Mouse (Mus musculus): ENCODE data around the gene Arhgef25. TPM values are rescaled to one million over a fixed set of nuclear protein-coding genes. Genes with fewer than 3 reads are reported as not detected.

Arhgef25 gene
- total RNA-seq, 2 experiments from 2014 or later, result 395 to 408 TPM

DNA sequence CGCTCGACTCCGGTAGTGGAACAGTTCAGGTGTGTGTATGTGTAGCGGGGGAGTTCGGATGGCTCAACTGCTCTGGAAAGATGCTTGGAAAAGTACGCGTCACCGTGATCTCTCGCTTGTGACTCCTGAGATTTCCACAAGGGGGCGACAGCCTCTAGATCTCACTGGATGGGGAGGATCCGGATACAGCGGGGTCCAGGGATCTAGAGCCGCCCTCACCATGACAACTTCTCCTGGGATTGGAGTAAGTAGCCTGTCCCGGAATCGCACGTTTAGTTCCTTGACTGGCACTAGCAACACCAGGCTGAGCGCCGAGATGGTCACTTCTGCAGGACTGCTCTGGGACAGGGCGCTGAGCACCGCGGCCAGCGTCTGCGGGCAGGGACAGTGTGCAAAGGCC lies 12.2 kb downstream of the Arhgef25 start:
- Histone ChIP-seq H3K27ac (peak overlapping the region; percentile 89), H3K4me3 (peak overlapping the region; percentile 62)
- peak; percentile 77 to 84 for DNase-seq (ENCODE audit: low spot score in 2 of 2)
- peak; percentile 94 for TF ChIP-seq CTCF (conservative IDR thresholded peaks at IDR 0.05)

DNA sequence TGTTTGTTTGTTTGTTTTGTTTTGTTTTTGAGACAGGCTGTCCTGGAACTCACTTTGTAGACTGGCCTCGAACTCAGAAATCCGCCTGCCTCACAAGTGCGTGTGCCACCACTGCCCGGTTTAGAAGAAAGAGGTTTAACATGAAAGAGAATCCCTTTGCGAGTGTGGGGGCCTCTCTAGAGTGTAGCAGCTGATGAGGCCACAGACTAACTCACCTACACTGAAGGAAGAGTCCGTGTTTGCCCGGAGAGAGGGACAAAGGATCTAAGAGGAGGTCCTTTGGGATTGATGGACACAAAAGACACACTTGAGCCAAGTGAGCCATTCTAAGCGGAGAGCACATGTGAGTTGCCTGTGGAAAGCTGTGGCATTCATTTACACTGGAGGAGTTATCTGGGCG lies 12.6 kb downstream of the Arhgef25 start:
- peak overlapping the region; percentile 23; the same call in 1 of the 2 replicates for H3K27ac ChIP-seq
- DNase-seq (ENCODE audit: low spot score in 2 of 2), result no peak
- H3K4me3 ChIP-seq, result no peak overlapping the region
- no peak for TF ChIP-seq CTCF (conservative IDR thresholded peaks at IDR 0.05)

DNA sequence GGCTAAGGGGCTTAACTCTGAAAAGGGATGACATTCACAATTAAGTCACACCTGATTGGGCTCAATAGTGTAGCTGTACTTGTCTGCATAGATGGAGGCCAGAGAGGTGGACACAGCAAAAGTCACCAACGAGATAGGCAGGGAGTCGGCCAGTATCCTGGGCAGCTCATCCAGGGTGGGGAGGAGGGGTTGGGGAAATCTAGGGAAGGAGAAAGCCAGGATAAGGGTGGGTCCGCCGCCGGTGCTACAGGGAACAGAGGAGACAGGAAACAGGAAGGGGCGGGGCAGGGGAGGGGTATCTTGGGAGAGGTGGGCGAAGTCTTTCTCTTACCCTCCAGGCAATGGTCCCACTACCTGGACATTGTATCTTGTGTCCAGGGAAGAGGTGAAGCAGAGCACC lies 13.1 kb downstream of the Arhgef25 start:
- H3K27ac ChIP-seq, result no peak overlapping the region
- no peak for DNase-seq (ENCODE audit: low spot score in 2 of 2)
- no peak for TF ChIP-seq CTCF (conservative IDR thresholded peaks at IDR 0.05)
- no peak overlapping the region for H3K4me3 ChIP-seq

DNA sequence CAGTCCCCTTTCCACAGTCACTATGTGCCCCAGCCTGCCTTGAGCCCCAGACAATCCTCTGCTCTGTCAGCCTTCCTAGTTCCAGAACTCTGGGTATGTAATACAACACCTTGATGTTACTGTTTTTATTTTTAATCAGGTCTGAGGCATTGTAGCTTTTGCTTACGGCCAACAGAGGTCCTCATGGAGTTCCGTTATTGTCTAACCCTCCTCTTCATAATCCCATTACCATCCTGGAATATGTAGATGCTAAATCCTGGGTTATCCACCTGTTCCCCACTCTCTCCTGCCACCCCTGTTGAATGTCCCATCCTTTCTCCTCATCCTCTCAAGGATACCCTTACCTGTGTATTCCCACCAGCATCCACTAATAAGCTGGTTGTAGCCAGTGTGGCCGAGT lies 13.7 kb downstream of the Arhgef25 start:
- peak; percentile 64 for TF ChIP-seq CTCF (conservative IDR thresholded peaks at IDR 0.05)
- no peak overlapping the region for H3K4me3 ChIP-seq
- DNase-seq (ENCODE audit: low spot score in 2 of 2), result no peak
- no peak overlapping the region for H3K27ac ChIP-seq

DNA sequence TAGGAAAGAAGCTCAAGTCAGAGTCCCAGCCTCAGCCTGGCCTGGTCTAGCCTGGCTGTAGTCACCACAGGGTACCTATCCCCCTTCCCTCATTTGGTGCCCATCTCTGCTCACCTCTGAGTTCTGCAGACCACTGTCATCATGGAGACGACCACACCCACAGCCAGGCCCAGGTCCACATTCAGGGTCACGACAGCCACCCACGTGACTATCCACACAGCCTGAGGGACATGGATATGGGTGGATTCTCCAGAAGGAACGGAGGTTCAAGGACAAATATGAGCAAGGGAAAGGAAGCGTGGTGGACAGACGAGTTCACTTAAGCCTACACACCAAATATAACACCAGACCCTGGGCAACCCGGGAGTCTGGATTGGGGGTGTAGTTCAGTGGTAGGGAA lies 15.7 kb downstream of the Arhgef25 start:
- DNase-seq (ENCODE audit: low spot score in 2 of 2), result no peak
- H3K4me3 ChIP-seq, result no peak overlapping the region
- no peak overlapping the region for H3K27ac ChIP-seq
- TF ChIP-seq CTCF (conservative IDR thresholded peaks at IDR 0.05), result no peak

DNA sequence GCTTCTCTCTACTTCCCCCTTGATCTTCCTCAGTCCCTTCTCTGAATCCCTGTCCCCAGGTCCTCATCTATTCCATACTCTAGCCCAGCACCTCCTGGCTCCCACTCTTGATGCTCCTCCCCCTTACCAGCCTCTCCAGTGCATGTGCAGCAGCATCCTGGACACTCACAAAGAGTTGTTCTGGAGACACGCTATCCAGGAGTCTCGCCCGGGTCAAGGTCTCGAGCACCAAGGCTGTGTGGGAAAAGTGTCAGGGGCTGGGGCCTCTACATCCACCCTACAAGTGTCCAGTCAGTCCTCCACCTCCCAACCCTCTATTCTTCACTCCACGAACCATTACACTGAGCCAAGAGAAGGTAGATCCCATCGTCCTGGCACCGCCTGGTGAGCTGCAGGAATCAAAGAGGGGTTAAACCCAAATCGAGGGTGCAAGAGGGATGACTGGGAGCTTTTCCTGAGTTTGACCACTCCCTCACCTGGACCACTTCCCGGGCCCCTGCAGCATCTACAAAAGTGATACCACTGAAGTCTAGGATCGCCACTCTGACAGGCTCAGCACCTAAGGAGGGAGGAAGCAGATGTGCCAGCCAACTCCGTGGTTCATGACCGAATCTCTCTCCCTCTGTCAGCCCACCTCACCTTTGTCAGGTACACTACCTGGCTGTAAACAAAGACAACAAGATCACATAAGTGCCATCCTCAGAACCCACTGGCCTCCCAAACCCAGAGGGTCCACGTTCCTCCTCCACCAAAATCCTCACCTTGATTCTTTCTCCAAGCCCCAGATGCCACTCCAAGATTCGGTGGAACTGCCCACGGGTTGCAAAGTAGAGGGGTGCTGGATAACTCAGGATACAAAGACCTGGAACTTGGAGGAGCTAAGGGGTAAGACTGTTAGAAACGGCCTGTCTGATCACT lies 16.5 kb downstream of the Arhgef25 start:
- Histone ChIP-seq H3K27ac (no peak overlapping the region), H3K4me3 (no peak overlapping the region)
- DNase-seq (ENCODE audit: low spot score in 2 of 2), result no peak
- no peak for TF ChIP-seq CTCF (conservative IDR thresholded peaks at IDR 0.05)

DNA sequence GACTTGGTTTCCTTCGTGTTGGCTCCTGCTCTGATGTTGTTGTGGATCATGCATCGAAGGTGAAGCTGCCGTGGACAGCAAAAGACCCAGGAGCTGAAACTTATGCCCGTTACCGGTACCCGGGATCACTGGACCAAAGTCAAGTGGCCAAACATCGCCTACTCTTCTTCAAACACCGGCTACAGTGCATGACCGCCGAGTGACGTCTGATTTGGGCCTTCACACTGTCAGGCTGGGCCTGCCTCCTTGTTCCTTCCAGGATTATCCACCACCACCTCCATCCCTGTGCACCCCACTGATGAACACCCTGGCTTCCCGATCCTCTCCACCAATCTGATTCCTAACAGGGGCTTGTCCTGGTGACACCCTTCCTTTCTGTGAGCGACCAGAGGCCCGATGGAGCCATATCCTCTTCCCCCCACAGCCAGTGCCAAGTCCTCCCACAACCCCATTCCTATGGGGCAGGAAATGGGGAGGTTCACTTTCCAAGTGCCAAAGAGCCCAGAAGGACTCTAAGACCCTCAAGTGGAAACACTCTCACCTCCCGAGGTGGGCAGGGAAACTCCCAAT lies 18.2 kb downstream of the Arhgef25 start:
- Histone ChIP-seq H3K4me3 (no peak overlapping the region), H3K27ac (no peak overlapping the region)
- no peak for DNase-seq (ENCODE audit: low spot score in 2 of 2)
- TF ChIP-seq CTCF (conservative IDR thresholded peaks at IDR 0.05), result no peak

DNA sequence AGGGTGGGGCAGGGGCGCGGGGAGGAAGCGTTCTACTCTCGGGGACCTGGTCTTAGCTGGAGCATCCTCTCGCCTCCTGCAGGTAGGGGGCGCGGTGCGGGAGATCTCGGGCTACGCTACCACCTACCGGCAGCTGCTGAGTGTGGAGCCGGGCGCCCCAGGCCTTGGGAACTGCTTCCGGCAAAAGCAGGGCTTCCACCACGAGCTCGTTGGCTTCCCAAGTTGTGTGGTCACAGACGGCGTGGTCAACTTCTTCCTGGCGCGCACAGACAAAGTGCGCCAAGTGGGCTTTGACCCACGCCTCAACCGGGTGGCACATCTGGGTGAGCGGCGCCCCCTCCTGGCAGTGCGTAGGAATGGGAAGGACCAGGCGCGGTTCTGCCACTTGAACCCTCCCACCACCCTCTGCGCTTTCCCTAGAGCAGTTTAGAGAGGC lies 19.0 kb downstream of the Arhgef25 start:
- peak in 1 of 2 experiments; percentile 70 for DNase-seq (ENCODE audit: low spot score in 2 of 2)
- peak; percentile 86 for TF ChIP-seq CTCF (conservative IDR thresholded peaks at IDR 0.05)
- Histone ChIP-seq H3K27ac (no peak overlapping the region), H3K4me3 (peak overlapping the region; percentile 43)

DNA sequence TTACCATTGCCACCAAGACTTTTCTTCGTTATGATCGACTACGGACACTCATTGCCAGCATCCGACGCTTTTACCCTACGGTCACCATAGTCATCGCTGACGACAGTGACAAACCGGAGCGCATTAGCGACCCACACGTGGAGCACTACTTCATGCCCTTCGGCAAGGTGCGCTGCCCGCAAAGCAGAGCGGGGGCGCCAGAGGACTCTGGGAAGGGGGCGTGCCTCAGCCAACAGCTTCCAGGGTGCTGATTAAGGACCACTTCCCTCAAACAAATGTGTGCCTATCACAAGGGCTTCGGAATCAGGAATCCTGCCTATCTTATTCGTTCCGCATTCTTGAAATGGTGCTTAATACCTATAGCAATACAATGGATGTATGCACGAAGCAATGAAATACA lies 19.9 kb downstream of the Arhgef25 start:
- peak; percentile 56 for TF ChIP-seq CTCF (conservative IDR thresholded peaks at IDR 0.05)
- Histone ChIP-seq H3K4me3 (no peak overlapping the region), H3K27ac (no peak overlapping the region)
- DNase-seq (ENCODE audit: low spot score in 2 of 2), result no peak

DNA sequence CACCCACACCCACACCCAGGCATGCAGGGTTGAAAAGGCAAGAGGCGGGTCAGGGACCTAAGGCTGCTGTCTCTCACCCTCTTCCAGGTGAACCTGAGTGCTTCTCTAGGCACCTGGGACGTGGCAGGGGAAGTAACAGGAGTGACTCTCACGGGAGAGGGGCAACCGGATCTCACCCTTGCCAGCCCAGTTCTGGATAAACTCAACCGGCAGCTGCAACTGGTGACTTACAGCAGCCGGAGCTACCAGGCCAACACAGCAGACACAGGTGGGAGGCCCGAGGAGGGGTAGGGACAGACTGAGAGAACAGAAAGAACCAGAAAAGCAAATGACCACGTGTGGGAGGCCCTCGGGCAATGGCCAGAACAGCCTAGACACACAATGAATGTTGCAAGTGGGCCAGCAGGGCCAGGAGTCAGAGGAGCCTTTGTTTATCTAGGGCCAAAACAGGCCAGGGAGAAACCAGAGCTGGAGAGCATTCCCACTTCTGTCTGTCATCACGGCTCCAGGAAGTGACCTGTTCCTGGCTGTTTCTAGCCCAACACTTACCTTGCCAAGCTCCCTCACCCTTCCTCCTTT lies 22.2 kb downstream of the Arhgef25 start:
- no peak for DNase-seq (ENCODE audit: low spot score in 2 of 2)
- TF ChIP-seq CTCF (conservative IDR thresholded peaks at IDR 0.05), result no peak
- Histone ChIP-seq H3K27ac (peak overlapping the region; percentile 23; the same call in 1 of the 2 replicates), H3K4me3 (no peak overlapping the region; the same call in 1 of the 2 replicates)

DNA sequence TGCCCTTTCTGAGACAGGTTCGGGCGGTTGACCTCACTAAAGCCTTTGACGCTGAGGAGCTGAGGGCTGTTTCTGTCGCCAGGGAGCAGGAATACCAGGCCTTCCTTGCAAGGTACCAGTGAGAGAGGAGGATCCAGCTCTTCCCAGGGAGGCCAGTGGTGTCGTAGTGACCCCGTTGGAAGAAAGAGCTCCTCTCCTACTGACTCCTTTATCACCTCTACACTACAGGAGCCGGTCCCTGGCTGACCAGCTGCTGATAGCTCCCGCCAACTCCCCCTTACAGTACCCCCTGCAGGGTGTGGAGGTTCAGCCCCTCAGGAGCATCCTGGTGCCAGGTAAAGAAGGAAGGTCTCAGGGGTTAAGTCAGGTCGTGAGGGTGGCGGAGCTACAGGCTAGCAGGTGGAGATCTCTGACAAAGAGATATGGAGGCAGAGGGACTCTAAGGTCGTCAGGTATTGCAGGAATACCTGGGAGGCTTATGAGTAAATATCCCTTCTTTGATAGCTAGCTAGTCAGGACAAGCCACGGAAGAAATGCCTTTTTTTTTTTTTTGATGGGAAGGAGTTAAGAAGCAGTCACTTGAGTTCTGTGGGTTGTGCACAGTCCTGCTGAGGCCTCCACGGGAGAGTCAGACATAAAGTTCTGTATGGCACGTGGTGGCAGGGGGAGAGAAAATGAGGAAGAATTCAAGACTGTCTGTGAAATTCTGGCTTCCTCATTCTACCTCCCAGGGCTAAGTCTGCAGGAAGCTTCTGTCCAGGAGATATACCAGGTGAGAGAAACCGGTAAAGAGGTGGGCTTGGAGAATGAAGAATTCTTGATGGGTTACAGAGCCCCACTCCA lies 22.9 kb downstream of the Arhgef25 start:
- Histone ChIP-seq H3K27ac (peak overlapping the region; percentile 99), H3K4me3 (peak overlapping the region; percentile 88)
- TF ChIP-seq CTCF (conservative IDR thresholded peaks at IDR 0.05), result no peak
- DNase-seq (ENCODE audit: low spot score in 2 of 2), result no peak

DNA sequence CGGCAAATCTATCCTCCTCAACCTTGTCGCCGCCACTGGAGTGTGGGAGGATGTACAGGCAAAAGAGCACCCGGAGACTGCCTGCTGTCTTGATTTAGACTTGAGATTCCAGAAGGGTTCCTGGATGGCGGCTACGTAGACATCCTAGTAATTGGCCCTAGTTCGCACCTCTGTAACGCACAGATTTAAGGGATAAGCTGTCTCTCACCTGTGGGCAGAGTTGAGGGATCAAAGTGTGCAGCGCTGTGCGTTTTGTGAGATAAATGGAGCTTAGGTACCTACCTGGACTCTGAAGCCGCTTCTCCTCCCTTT lies 23.5 kb downstream of the Arhgef25 start:
- no peak for DNase-seq (ENCODE audit: low spot score in 2 of 2)
- TF ChIP-seq CTCF (conservative IDR thresholded peaks at IDR 0.05), result no peak
- H3K27ac ChIP-seq, result peak overlapping the region; percentile 99
- peak overlapping the region; percentile 88 for H3K4me3 ChIP-seq
